ENCODE assay signal across 9 mouse cellular contexts in the genomic region with DNA sequence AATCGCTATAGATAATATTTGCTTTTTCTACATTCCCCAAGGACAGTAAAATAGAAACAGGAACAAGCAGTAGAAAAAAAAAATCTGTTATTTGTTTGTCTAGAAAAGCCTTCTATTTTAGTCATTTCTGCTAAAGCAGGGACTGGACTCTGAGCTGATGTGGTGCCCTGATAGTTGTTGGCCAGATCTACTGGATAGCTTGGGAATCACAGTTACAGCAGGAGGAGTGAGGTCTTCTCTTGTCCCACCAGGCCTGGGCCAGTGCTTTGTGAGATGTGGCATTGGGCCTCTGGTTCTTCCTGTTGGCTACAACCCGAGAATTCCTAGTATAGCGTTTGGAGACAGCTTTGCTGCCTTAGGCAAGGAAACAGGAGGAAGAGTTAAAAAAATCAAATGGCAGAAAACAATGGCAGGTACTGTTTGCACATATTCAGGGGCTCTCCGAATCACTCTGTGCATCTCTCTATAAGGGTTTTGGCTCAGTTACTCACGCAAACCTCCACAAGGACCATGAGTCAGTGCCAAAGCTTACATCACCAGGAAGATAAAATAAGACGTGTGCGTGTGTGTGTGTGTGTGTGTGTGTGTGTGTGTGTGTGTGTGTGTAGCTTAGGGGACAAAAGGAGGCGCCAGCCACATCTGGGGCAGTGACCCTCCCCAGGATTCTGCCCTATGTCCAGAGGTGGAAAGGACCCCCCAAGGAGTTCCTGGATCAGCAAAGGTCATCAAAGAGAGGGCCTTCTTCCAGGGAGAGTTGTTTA.
A peak's percentile ranks its signal among the peaks of the same experiment; 100 is the strongest.
DNase-seq lines count a peak whose midpoint lies in the region; ATAC-seq lines count a peak whose summit lies in the region.
"Had no signal": no experiment of that assay in that cellular context is flagged by ENCODE, and none has a peak within 500 bp of the region (broad histone marks: within the 10 kb centered on the region; RNA-seq: fewer than 3 reads in every experiment).

No protein-coding gene starts in this region.

- H3K4me1 ChIP-seq in kidney, embryonic 16.5 days (ENCODE audit: insufficient read depth, low read length): peaks cover 9% of the 10 kb centered on the region
- no peaks in the 10 kb centered on the region for H3K4me1 ChIP-seq in embryonic facial prominence, embryonic 15.5 days
- 0 out of 2 replicates have a peak, but pooled peaks cover 5% of the 10 kb centered on the region for H3K4me1 ChIP-seq in limb, embryonic 13.5 days
- H3K4me1 ChIP-seq: liver, embryonic 15.5 days; neural tube, embryonic 12.5 days had no signal

- no peaks in the 10 kb centered on the region for H3K9me3 ChIP-seq in kidney, embryonic 16.5 days (ENCODE audit: low read length)
- no peaks in the 10 kb centered on the region for H3K9me3 ChIP-seq in embryonic facial prominence, embryonic 15.5 days (replicated peaks)
- H3K9me3 ChIP-seq in limb, embryonic 13.5 days: no peaks in the 10 kb centered on the region
- H3K9me3 ChIP-seq: liver, embryonic 15.5 days; neural tube, embryonic 12.5 days had no signal

- no peak overlapping the region for H3K4me3 ChIP-seq in kidney, embryonic 16.5 days (ENCODE audit: low read length)
- H3K4me3 ChIP-seq in embryonic facial prominence, embryonic 15.5 days (replicated peaks): no peak overlapping the region
- no peak overlapping the region for H3K4me3 ChIP-seq in limb, embryonic 13.5 days
- H3K4me3 ChIP-seq: liver, embryonic 15.5 days; neural tube, embryonic 12.5 days had no signal

- no peaks in the 10 kb centered on the region for H3K36me3 ChIP-seq in kidney, embryonic 16.5 days (ENCODE audit: insufficient read depth, low read length)
- no peaks in the 10 kb centered on the region for H3K36me3 ChIP-seq in embryonic facial prominence, embryonic 15.5 days
- H3K36me3 ChIP-seq in limb, embryonic 13.5 days: no peaks in the 10 kb centered on the region
- H3K36me3 ChIP-seq: liver, embryonic 15.5 days; neural tube, embryonic 12.5 days had no signal

- H3K9ac ChIP-seq in kidney, embryonic 16.5 days (replicated peaks; ENCODE audit: low read length): no peak overlapping the region
- H3K9ac ChIP-seq in embryonic facial prominence, embryonic 15.5 days: no peak overlapping the region
- no peak overlapping the region for H3K9ac ChIP-seq in limb, embryonic 13.5 days
- H3K9ac ChIP-seq: liver, embryonic 15.5 days; neural tube, embryonic 12.5 days had no signal

- no peak for DNase-seq in kidney, postnatal 36 days
- peak; percentile 56 for DNase-seq in R1 (ENCODE audit: low read depth, low spot score)
- DNase-seq in cerebellum, adult 11 months: no peak
- no peak for DNase-seq in cerebellum, adult 9-11 months

- H3K4me2 ChIP-seq in kidney, embryonic 16.5 days (replicated peaks; ENCODE audit: low read depth, low read length): no peak overlapping the region
- H3K4me2 ChIP-seq in embryonic facial prominence, embryonic 15.5 days (replicated peaks): no peak overlapping the region
- H3K4me2 ChIP-seq in limb, embryonic 13.5 days (replicated peaks): no peak overlapping the region
- H3K4me2 ChIP-seq: liver, embryonic 15.5 days; neural tube, embryonic 12.5 days had no signal

- peak overlapping the region; percentile 86 for H3K27ac ChIP-seq in kidney, embryonic 16.5 days (ENCODE audit: low read length)
- 0 out of 2 replicates have a peak overlapping the region, but pooled peaks have one; percentile 52 for H3K27ac ChIP-seq in embryonic facial prominence, embryonic 15.5 days (replicated peaks)
- no peak overlapping the region for H3K27ac ChIP-seq in limb, embryonic 13.5 days
- H3K27ac ChIP-seq: liver, embryonic 15.5 days; neural tube, embryonic 12.5 days had no signal

- no peaks in the 10 kb centered on the region for H3K27me3 ChIP-seq in kidney, embryonic 16.5 days (ENCODE audit: insufficient read depth, low read length)
- H3K27me3 ChIP-seq in embryonic facial prominence, embryonic 15.5 days: no peaks in the 10 kb centered on the region
- H3K27me3 ChIP-seq in limb, embryonic 13.5 days: no peaks in the 10 kb centered on the region
- H3K27me3 ChIP-seq: liver, embryonic 15.5 days; neural tube, embryonic 12.5 days had no signal

- 56% methylated on average over 8 of the region's 8 CpGs for WGBS in kidney, embryonic 16.5 days
- WGBS in embryonic facial prominence, embryonic 15.5 days: 38% methylated on average over 8 of the region's 8 CpGs
- 45% methylated on average over 8 of the region's 8 CpGs for WGBS in limb, embryonic 13.5 days

- no peak; the same call in 1 of the 2 replicates for ATAC-seq in kidney, embryonic 16.5 days (ENCODE audit: low FRiP score, low TSS enrichment)
- ATAC-seq in embryonic facial prominence, embryonic 15.5 days (ENCODE audit: insufficient number of reproducible peaks, low FRiP score, low TSS enrichment, low read depth): no peak
- ATAC-seq in limb, embryonic 13.5 days (ENCODE audit: low FRiP score, low read depth): peak; percentile 28; the same call in 1 of the 2 replicates
